In the genomic region with DNA sequence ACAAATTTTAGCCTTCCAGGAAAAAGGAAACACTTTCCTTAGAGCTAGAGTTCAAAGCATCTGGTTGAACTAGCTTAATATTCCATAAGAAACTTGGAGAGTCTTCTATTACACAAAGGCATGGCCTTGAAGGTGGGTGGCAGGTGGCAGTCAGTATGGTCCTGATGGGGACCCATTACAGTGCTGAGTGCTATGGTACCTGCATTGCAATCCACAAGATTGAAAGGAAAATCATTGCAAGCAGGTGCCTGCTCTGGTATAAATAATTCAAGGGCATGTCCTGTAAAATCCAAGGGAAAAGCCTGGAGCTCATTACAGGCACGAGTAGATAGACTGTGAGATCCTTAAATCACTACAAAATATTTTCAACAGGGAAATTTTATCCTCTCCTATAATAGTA, we compare ENCODE assay signal across 19 mouse cellular contexts.
"Had no signal": no experiment of that assay in that cellular context is flagged by ENCODE, and none has a peak within 500 bp of the region (broad histone marks: within the 10 kb centered on the region; RNA-seq: fewer than 3 reads in every experiment).

No protein-coding gene starts in this region.

- H3K9ac ChIP-seq: limb, embryonic 15.5 days; liver, embryonic 12.5 days; liver, embryonic 14.5 days; lung, embryonic 15.5 days; midbrain, embryonic 15.5 days had no signal

- H3K9me3 ChIP-seq: limb, embryonic 15.5 days; liver, embryonic 12.5 days; lung, embryonic 15.5 days; megakaryocyte, embryonic 14.5 days; midbrain, embryonic 15.5 days had no signal

- H3K4me2 ChIP-seq: limb, embryonic 15.5 days; liver, embryonic 12.5 days; lung, embryonic 15.5 days; midbrain, embryonic 15.5 days had no signal

- H3K4me3 ChIP-seq: limb, embryonic 15.5 days; liver, embryonic 12.5 days; lung, embryonic 15.5 days; megakaryocyte, embryonic 14.5 days; midbrain, embryonic 15.5 days had no signal

- H3K27me3 ChIP-seq: limb, embryonic 15.5 days; liver, embryonic 12.5 days; lung, embryonic 15.5 days; megakaryocyte, embryonic 14.5 days; midbrain, embryonic 15.5 days had no signal

- ATAC-seq: liver, embryonic 12.5 days; lung, postnatal 0 days; midbrain, embryonic 15.5 days had no signal

- H3K4me1 ChIP-seq: limb, embryonic 15.5 days; liver, embryonic 12.5 days; lung, embryonic 15.5 days; megakaryocyte, embryonic 14.5 days; midbrain, embryonic 15.5 days had no signal

- H3K27ac ChIP-seq: limb, embryonic 15.5 days; liver, embryonic 12.5 days; liver, embryonic 14.5 days; lung, embryonic 15.5 days; macrophage; midbrain, embryonic 15.5 days had no signal

- H3K36me3 ChIP-seq: limb, embryonic 15.5 days; liver, embryonic 12.5 days; lung, embryonic 15.5 days; midbrain, embryonic 15.5 days had no signal

- DNase-seq: lung, adult 2 months; lung, postnatal 14 days; lung, postnatal 36 days; retina, postnatal 1 day; right cerebral cortex, adult 18-20 months; right cerebral cortex, postnatal 25 days; right cerebral cortex, postnatal 4 days; spleen, adult 18-20 months; thymus, adult 18-20 months; thymus, postnatal 14 days; thymus, postnatal 36 days had no signal
